Mouse (Mus musculus) neutrophil, adult 5-6 weeks (primary cell): Measurements from ENCODE around the gene Nfic. TPM values are rescaled to one million over a fixed set of nuclear protein-coding genes. Genes with fewer than 3 reads are reported as not detected.

Experiments used
- ATAC-seq: fragments of 151-379, 151-347 bp; 2 replicates; pipeline ENCODE4 v1.8.0; 2017; ENCODE audit warnings: mild to moderate bottlenecking, moderate TSS enrichment; ENCODE audit not compliant: insufficient number of reproducible peaks, poor library complexity, low FRiP score, severe bottlenecking; ENCODE audit errors: extremely low read depth
- total RNA-seq: library from RNA; stranded (forward); fragments of 200-1000 nt; gene quantifications from 2 replicates; pipeline ENCODE4 v1.2.3, GENCODE M21; 2017

Nfic gene
- total RNA-seq, 1 experiment from 2014 or later = 8.3 TPM

GRCm38 (mm10) chr10:81356991-81357844 is 98.2 kb downstream of the Nfic start, which contains the start of gene Mfsd12:
Mfsd12 (plus strand) TSS chr10:81357491.
- ATAC-seq = peak; percentile 75

DNA sequence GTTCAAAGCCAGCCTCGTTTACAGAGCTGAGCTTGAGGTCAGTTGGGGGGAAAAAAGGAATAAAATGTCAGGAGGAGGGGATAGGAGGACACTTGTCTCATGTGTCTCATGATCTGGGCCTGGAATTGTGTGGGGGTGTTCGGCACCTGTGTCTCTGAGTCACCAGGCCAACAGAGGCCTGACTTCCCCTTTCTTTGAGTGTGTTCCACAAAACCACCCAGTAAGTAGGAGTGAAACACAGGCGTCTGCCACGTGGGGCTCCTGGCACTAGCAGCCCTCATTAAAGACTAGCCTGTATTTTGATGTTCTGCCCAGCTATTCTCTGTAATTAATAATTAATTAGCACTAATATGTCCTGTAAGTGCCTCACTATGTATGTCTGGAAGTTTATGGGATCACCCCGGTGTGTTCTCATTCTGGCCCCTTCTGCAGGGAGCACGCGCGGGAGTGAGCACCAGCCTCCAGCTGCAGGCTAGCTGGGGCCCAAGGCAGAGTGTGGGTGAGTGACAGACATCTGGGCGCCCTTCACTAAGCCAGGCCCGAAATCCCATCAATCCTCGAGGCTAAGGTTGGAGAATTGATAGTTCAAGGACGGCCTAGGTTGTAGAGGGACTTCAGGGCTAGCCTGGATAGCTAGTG is 99.0 kb downstream of the Nfic start:
- peak; percentile 73 for ATAC-seq

DNA sequence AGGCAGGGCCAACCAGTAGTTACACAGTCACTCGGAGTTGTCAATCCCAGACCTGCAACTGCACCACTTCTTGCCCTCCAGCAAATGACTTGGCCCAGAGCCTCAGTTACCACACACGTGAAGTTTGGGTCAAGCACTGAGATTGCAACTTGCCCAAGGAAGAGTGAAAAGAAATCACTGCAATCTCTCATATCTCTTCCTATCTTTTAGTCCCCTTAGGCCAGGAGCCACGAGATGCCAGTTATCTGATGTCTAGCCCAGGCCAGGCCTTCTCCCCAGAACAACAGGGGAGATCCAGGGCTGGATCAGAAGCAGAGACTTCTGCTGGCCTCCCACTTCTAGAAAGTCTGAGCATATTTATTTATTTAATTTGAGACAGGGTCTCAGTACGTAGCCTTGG is 99.9 kb downstream of the Nfic start:
- no peak for ATAC-seq

- no peak for ATAC-seq
Measured at GRCm38 (mm10) chr10:81354738-81355477, 100.5 kb downstream of the Nfic start.

DNA sequence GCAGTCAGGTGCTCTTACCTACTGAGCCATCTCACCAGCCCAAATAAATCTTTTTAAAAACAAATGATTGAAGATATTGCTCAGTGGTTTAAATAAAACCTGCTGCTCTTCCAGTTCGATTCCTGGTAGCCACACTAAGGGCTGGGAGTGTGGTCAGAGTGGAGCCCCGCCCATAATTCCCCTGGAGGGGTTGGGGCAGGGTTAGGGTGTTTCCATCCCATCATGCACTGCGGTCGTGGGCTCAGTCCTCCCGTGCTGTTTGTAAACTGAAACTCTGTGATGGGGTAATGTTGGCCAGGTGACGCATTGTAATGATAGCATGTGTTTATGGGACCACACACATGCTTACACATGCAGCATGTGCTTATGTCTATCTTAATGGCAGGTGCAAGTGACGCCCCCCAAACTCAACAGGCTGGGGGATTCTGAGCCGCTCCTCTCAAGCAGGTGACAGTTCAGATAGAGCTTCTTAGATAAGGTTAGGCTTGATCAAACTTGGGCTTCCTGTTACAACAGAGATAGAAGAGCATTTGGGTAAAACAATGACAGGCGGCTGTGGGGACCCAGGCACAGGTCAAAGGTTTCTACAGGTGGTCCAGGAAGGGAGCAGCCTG is 103.7 kb downstream of the Nfic start:
- no peak for ATAC-seq

DNA sequence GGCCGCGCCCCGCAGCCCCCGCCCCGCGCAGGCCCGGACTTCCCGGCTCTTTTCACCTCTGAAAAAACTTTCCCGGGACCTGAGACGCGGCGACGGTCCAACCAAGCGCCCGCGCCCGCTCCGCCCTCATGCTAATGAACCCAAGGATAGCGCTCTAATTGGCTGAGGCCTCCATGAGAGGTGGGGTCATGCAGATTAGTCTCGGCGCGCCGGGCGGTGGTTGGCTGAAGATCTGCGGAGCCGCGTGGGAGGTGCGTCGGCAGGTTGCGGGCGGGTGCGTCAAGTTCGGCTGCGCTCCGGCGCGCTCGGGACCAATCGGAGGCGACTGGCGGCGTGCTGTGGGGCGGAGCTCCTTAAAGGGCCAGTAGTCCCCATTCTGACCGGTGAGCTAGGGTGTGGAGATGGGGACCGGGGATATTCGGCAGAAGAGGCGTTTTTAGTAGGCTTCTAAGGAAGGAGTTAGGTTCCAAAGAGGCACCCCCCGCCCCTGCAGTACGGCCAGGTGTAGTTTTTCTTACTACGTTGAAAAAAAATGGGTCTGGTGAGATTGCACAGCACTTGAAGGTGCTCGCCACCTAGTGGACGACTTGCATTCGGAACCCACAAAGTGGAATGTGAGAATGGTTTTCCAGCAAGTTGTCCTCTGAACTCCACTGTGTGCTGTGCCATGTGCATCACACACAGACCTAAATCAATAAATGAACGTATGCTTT is 104.9 kb downstream of the Nfic start, which contains the start of gene Hmg20b:
TSS of gene Hmg20b (minus strand) at position 130 of the 713 bp plus-strand sequence.
- peak; percentile 94 for ATAC-seq

- ATAC-seq = no peak
Measured at GRCm38 (mm10) chr10:81349961-81350350, 105.5 kb downstream of the Nfic start.

DNA sequence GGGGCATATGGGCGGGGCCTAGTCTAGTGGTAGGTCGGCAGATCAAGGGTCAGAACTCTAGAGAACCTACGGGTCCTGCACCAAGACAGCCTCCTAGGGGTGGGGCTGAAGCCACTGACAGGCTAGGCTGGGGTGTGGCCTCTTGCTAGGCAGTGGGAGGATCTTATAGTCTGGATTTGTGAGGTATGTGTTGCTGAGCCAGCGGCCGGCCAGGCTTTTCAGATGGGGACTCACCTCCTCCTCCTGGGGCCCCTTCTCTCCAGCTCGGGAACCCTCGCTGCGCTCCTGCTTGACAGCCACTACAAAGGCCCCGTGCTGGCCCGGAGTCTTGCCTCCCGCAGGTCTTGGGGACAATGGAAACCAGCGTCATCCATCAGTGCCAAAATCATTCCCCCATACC is 106.3 kb downstream of the Nfic start:
- ATAC-seq = no peak

DNA sequence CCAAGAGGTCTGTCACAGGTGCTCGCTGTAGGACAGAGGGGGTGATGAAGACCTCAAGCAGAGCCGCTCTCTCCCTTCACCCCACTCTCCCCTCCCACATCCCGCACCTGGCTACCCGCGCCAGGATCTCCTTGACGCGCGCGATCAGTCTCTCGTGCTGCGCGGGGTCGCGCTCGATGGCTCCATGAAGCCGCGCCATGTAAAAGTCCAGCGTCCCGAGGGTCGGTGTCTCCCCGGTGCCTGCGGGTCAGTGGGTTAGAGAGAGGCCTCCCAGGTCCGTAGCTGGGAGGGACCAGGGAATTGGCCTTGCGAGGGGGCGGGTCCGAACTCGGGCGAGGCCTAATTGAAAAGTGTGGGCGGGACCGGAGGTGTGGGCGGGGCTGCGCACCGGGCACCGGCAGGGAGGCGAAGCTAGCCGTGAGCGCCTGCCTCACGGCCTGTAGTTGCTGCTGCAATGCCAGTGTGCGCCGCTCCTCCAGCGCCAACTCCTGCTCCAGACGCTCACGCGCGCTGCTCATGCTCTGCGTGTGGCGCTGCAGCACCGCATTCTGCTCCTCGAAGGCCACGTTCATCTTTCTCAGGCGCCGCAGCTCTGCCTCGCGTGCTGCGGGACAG is 108.9 kb downstream of the Nfic start:
- ATAC-seq = no peak

Other genes with a start within 250 kb of the Nfic start
- gene Atcay, start 224.8 kb downstream of the Nfic start, total RNA-seq = not detected in 2 replicates
- gene Zfr2, start 222.5 kb downstream of the Nfic start, total RNA-seq = 1.5 and 1.6 TPM in 2 replicates
- 9.1 and 12.3 TPM in 2 replicates for gene Matk, start 202.7 kb downstream of the Nfic start, total RNA-seq
- gene Mrpl54, start 188.7 kb downstream of the Nfic start, total RNA-seq = 52.4 and 76.6 TPM in 2 replicates
- 16.6 and 24.0 TPM in 2 replicates for gene Apba3, start 188.7 kb downstream of the Nfic start, total RNA-seq
- gene Tjp3, start 164.1 kb downstream of the Nfic start, total RNA-seq = 7.2 and 13.1 TPM in 2 replicates
- 98.0 and 112 TPM in 2 replicates for gene Pip5k1c, start 162.7 kb downstream of the Nfic start, total RNA-seq
- 30.1 and 38.4 TPM in 2 replicates for gene Cactin, start 134.5 kb downstream of the Nfic start, total RNA-seq
- gene Tbxa2r, start 126.9 kb downstream of the Nfic start, total RNA-seq = 4.1 and 5.6 TPM in 2 replicates
- gene Gipc3, start 112.4 kb downstream of the Nfic start, total RNA-seq = 0.25 TPM in 1 of 2 replicates, not detected in the other
- gene Hmg20b, start 105.2 kb downstream of the Nfic start, total RNA-seq = 30.3 and 36.5 TPM in 2 replicates
- gene Mfsd12, start 98.1 kb downstream of the Nfic start, total RNA-seq = 2.6 and 2.8 TPM in 2 replicates
- gene 4930404N11Rik, start 89.8 kb downstream of the Nfic start, total RNA-seq = 4.2 and 5.5 TPM in 2 replicates
- gene Fzr1, start 77.1 kb downstream of the Nfic start, total RNA-seq = 16.5 and 16.8 TPM in 2 replicates
- gene Dohh, start 71.2 kb downstream of the Nfic start, total RNA-seq = 11.2 and 16.9 TPM in 2 replicates
- gene Gm48551, start 71.2 kb downstream of the Nfic start, total RNA-seq = 3.1 and 5.6 TPM in 2 replicates
- gene Gm48552, start 66.6 kb downstream of the Nfic start, total RNA-seq = 2.2 TPM in 1 of 2 replicates, not detected in the other
- 2.5 and 2.6 TPM in 2 replicates for gene Smim24, start 62.6 kb downstream of the Nfic start, total RNA-seq
- not detected in 2 replicates for gene Celf5, start 27.1 kb upstream of the Nfic start, total RNA-seq
- gene Ncln, start 40.8 kb upstream of the Nfic start, total RNA-seq = 148 and 149 TPM in 2 replicates
- gene S1pr4, start 44.5 kb upstream of the Nfic start, total RNA-seq = 61.1 and 63.1 TPM in 2 replicates
- 12.6 and 13.4 TPM in 2 replicates for gene Gna15, start 68.6 kb upstream of the Nfic start, total RNA-seq
- gene Gna11, start 89.6 kb upstream of the Nfic start, total RNA-seq = 13.5 and 27.0 TPM in 2 replicates
- gene Aes, start 103.9 kb upstream of the Nfic start, total RNA-seq = 276 and 331 TPM in 2 replicates
- 1.5 and 2.6 TPM in 2 replicates for gene Tle2, start 118.9 kb upstream of the Nfic start, total RNA-seq
- gene Tle6, start 145.4 kb upstream of the Nfic start, total RNA-seq = 1.9 TPM in 1 of 2 replicates, not detected in the other
- 5.0 and 5.8 TPM in 2 replicates for gene BC025920, start 150.6 kb upstream of the Nfic start, total RNA-seq
- gene Sirt6, start 172.2 kb upstream of the Nfic start, total RNA-seq = 5.6 and 6.4 TPM in 2 replicates
- 0.58 and 0.98 TPM in 2 replicates for gene Ankrd24, start 172.9 kb upstream of the Nfic start, total RNA-seq
- gene Gm10778, start 193.4 kb upstream of the Nfic start, total RNA-seq = 7.9 and 9.8 TPM in 2 replicates
- gene Zfp433, start 249.2 kb upstream of the Nfic start, total RNA-seq = 11.8 and 21.3 TPM in 2 replicates